Mouse (Mus musculus) small intestine, adult 2 months (tissue): ENCODE data around the gene Gm10762.
A peak's percentile ranks its signal among the peaks of the same experiment; 100 is the strongest.

Experiments
- CTCF ChIP-seq: fragments of 200-500 bp; IDR thresholded peaks from 2 replicates; pipeline ENCODE4 v1.5.1; 2012; ENCODE audit warnings: low read depth, mild to moderate bottlenecking, control low read depth, inconsistent platforms, low read length, moderate library complexity, mixed read lengths; ENCODE audit not compliant: insufficient replicate concordance, insufficient read length; ENCODE audit errors: extremely low read depth
- POLR2A ChIP-seq: fragments of 200-500 bp; IDR thresholded peaks from 2 replicates; pipeline ENCODE4 v1.6.1; 2012; ENCODE audit warnings: low read depth, mild to moderate bottlenecking, control low read depth, inconsistent platforms, low read length, moderate library complexity

DNA sequence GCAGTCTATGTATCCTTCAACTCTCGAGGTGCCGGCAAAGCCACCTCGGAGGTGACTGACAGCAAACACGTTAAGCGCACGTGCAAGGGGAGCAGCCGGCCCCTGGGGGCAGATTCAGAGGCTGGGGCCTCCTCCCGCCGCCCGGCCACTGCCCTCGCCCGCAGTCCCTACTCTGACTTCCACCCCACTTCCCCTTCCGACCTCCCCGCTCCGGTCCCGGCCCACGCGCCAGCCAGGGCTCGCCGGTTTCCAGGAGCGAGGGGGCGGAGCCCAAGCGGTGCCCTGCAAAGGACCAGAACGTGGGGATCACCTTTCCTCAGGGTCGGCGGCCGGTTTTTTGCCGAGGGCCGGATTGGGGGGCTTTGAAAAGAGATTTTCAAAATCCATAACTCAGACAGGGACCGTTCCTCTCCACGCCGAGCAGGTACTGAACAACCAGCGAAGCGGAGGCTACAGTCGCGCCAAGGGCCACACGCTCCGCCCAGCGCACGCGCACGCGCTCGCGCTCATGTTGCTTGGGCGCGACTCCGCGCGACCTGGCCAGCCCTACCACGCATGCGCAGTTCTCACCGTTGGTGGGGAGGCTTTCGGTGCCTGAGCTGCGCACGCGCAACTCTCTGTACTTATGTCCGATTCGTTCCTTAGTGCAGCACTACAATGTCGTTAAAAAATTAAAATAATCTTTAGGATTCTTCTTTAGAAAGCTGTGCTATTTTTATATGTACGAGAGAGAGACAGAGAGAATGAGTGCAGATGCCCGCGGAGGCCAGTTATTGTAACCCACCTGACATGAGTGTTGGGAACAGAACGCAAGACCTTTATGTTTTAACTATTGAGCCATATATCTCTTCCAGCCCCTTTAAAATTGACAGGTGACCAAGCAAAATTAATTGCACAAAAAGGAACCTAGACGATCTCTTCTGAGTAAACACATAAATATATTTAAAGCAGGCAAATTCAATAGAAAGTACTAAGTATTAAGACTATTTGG lies 23.7 kb downstream of the Gm10762 start, which contains the start of gene Zc3h8:
- TF ChIP-seq POLR2A (peak; percentile 64; the same call in 1 of the 2 replicates), CTCF (no peak)
